Mouse (Mus musculus) testis, adult 2 months (tissue): ENCODE results near the gene Iqgap2. TPM values are rescaled to one million over a fixed set of nuclear protein-coding genes. Genes with fewer than 3 reads are reported as not detected.
A peak's percentile ranks its signal among the peaks of the same experiment; 100 is the strongest.

Experiments used
- H3K27ac ChIP-seq: fragments of 200-500 bp; 2 replicates; pipeline ENCODE4 v1.5.1; 2012; ENCODE audit warnings: low read depth, low read length; ENCODE audit not compliant: control insufficient read depth, insufficient read depth
- H3K27me3 ChIP-seq: fragments of 200-500 bp; 2 replicates; pipeline ENCODE4 v1.6.1; 2012; ENCODE audit warnings: mild to moderate bottlenecking, low read length, moderate library complexity; ENCODE audit not compliant: control insufficient read depth, insufficient read depth
- H3K36me3 ChIP-seq: fragments of 200-500 bp; 2 replicates; pipeline ENCODE4 v1.6.1; 2012; ENCODE audit warnings: mild to moderate bottlenecking, low read length; ENCODE audit not compliant: control insufficient read depth, insufficient read depth
- H3K4me1 ChIP-seq: fragments of 200-500 bp; 2 replicates; pipeline ENCODE4 v1.6.1; 2012; ENCODE audit warnings: low read length; ENCODE audit not compliant: control insufficient read depth, insufficient read depth
- H3K4me3 ChIP-seq: fragments of 200-500 bp; 2 replicates; pipeline ENCODE4 v1.5.1; 2012; ENCODE audit warnings: low read depth, mild to moderate bottlenecking, low read length, moderate library complexity, mixed read lengths; ENCODE audit not compliant: control insufficient read depth
- CTCF ChIP-seq: fragments of 200-500 bp; IDR thresholded peaks from 2 replicates; pipeline ENCODE4 v1.5.1; 2012; ENCODE audit warnings: low read depth, mild to moderate bottlenecking, inconsistent platforms, low read length, moderate library complexity; ENCODE audit not compliant: control insufficient read depth, insufficient read depth, insufficient replicate concordance
- POLR2A ChIP-seq: fragments of 200-500 bp; IDR thresholded peaks from 2 replicates; pipeline ENCODE4 v1.6.1; 2012; ENCODE audit warnings: low read depth, mild to moderate bottlenecking, inconsistent platforms, low read length, moderate library complexity; ENCODE audit not compliant: control insufficient read depth
- polyA plus RNA-seq: library from polyadenylated mRNA; depleted of rRNA; stranded (reverse); fragments of >200 nt; gene quantifications from 2 replicates; pipeline ENCODE4 v1.2.3, GENCODE M21; 2012; rRNA removed

The Iqgap2 gene
- polyA plus RNA-seq = 2.9 and 3.6 TPM in 2 replicates

DNA sequence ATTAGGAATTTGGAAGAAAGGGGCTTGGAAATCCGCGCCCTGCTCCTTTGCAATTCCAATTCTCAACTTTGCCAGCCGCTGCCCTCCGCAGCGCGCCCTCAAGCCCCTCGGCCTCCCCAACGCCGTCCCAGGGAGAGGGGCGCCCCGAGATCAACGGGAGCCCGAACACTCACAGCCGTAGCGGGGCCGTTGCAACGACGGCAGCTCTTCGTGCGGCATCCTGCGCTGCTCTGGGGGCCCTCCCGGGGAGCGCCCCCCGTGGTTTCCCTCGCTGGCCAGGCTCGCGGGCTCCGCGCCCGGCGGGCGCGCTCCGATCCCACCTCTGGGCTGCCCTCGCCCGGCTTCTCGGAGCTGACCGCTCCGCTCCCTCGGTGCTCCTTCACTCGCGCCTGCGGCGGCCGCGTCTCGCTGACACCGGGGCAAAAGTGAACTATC is at the start of gene Iqgap2:
Gene Iqgap2 (minus strand): TSS at position 432 of the 435 bp plus-strand sequence.
- Histone ChIP-seq H3K36me3 (no peaks in the 10 kb centered on the region), H3K27me3 (no peaks in the 10 kb centered on the region; the same call in 1 of the 2 replicates), H3K27ac (no peak within 1 kb of the TSS), H3K4me1 (peaks cover 13% of the 10 kb centered on the region; the same call in 1 of the 2 replicates), H3K4me3 (peak within 1 kb of the TSS; percentile 79)
- no peak for TF ChIP-seq POLR2A
- TF ChIP-seq CTCF = no peak

GRCm38 (mm10) chr13:95940811-95941210 is 49.1 kb upstream of the Iqgap2 start:
- no peak for TF ChIP-seq POLR2A
- TF ChIP-seq CTCF = no peak
- no peaks in the 10 kb centered on the region for H3K27me3 ChIP-seq
- no peak overlapping the region for H3K4me3 ChIP-seq
- H3K36me3 ChIP-seq = no peaks in the 10 kb centered on the region
- no peaks in the 10 kb centered on the region for H3K4me1 ChIP-seq
- no peak overlapping the region for H3K27ac ChIP-seq

DNA sequence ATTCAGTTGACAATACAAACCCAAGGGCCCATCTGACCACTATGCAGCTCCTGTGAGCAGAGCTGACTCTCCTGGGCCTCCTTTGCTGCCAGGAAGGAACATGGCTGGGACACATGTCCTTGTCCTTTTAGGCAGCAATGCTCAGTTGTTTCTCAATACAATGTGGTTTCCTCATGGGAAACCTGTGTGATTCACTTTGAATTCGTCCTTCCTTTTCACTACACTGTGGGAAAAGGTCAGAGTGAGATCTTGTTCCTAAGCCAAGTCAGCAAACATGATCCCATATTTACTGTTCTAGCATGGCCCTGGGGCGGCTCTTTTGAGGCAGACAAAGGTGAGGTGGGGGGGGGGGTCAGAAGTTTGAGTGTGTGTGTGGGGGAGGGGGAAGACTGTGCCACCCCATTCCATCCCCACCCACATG is 32.5 kb upstream of the Iqgap2 start:
- TF ChIP-seq POLR2A (no peak), CTCF (no peak)
- no peak overlapping the region for H3K27ac ChIP-seq
- no peaks in the 10 kb centered on the region for H3K27me3 ChIP-seq
- H3K36me3 ChIP-seq = no peaks in the 10 kb centered on the region
- H3K4me1 ChIP-seq = no peaks in the 10 kb centered on the region
- no peak overlapping the region for H3K4me3 ChIP-seq

- H3K4me1 ChIP-seq = no peaks in the 10 kb centered on the region
- no peak overlapping the region for H3K4me3 ChIP-seq
- TF ChIP-seq POLR2A (no peak), CTCF (no peak)
- H3K36me3 ChIP-seq = no peaks in the 10 kb centered on the region
- H3K27ac ChIP-seq = no peak overlapping the region
- H3K27me3 ChIP-seq = no peaks in the 10 kb centered on the region
Measured at GRCm38 (mm10) chr13:95922626-95923025, 30.9 kb upstream of the Iqgap2 start.

- H3K27ac ChIP-seq = no peak overlapping the region
- no peaks in the 10 kb centered on the region for H3K27me3 ChIP-seq
- no peak overlapping the region for H3K4me3 ChIP-seq
- no peak for TF ChIP-seq CTCF
- no peak for TF ChIP-seq POLR2A
- no peaks in the 10 kb centered on the region for H3K4me1 ChIP-seq
- H3K36me3 ChIP-seq = no peaks in the 10 kb centered on the region
Measured at GRCm38 (mm10) chr13:95918624-95919284, 27.0 kb upstream of the Iqgap2 start.

DNA sequence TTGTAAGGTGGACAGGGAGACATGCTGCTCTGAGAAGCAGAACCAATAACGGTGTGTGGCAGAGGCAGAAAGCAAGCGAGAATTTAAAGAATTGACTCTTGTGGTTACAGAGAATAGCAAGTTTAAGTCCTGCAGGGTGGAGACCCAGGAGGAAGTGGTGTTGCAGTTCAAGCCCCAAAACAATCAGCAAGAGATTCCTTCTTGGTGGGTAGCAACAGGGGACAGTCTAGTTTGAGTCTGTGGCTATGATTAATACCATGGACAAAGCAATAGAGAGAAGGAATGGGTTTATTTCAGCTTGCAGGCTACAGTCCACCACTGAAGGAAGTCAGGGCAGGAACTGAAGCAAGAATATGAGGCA is 21.3 kb upstream of the Iqgap2 start:
- Histone ChIP-seq H3K27me3 (no peaks in the 10 kb centered on the region), H3K4me1 (no peaks in the 10 kb centered on the region), H3K4me3 (no peak overlapping the region), H3K36me3 (no peaks in the 10 kb centered on the region), H3K27ac (no peak overlapping the region)
- TF ChIP-seq POLR2A = no peak
- no peak for TF ChIP-seq CTCF

DNA sequence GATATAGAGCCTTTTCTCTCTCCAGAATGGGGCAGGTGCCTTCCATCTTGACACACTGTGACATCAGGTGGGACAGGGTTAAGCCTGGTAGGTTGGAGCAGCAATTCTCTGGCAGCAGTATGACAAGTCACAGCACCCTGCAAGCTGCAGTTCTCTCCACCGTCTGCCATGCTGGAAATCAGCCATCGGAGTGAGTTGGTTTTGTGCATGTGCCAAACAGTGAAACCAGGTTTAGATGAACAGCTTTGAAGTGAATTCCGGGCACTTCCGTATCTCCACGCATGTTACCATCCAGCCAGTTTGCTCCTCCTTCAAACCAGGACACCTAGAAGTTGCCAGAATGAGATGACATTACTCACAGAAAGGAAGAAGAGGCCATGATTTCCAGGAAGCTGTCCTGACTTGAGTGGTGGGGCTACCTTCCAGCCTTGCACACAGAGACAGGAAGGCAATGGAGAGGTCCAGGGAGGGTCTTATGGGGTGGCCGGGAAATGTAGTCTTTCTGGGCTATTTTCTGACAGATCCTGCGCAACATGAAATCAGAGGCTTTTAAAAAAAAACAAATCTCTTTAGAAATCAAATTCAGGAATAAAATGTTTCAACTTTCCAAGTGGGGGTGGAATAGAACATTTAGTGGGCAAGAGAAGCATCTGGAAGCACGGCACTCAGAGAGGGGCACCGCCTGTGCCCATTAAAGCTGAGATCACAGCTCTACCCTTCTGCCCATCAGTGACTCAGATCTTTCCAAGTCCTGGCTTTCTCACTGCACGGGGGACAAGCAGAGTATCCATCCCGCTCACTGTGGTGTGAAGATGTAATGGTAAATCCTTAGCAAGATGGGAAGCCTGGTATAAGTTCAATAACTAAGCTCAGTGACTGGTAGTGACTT is 20.7 kb upstream of the Iqgap2 start:
- Histone ChIP-seq H3K27me3 (no peaks in the 10 kb centered on the region), H3K4me3 (no peak overlapping the region), H3K36me3 (no peaks in the 10 kb centered on the region), H3K27ac (no peak overlapping the region), H3K4me1 (no peaks in the 10 kb centered on the region)
- TF ChIP-seq CTCF (no peak), POLR2A (no peak)
